Mouse (Mus musculus) thymus, adult 2 months (tissue): ENCODE results near the gene Mrpl12.

ENCODE experiments used
- CTCF ChIP-seq: fragments of 200-500 bp; IDR thresholded peaks from 2 replicates; pipeline ENCODE4 v1.5.1; 2012; ENCODE audit warnings: mild to moderate bottlenecking, control low read depth, low read length, moderate library complexity, borderline replicate concordance; ENCODE audit not compliant: control insufficient read depth, poor library complexity, insufficient read depth; ENCODE audit errors: extremely low read depth
- POLR2A ChIP-seq: fragments of 200-500 bp; IDR thresholded peaks from 2 replicates; pipeline ENCODE4 v1.6.1; 2012; ENCODE audit warnings: mild to moderate bottlenecking, low read length, control low read depth, moderate library complexity; ENCODE audit not compliant: control insufficient read depth, poor library complexity, insufficient read depth; ENCODE audit errors: extremely low read depth

DNA sequence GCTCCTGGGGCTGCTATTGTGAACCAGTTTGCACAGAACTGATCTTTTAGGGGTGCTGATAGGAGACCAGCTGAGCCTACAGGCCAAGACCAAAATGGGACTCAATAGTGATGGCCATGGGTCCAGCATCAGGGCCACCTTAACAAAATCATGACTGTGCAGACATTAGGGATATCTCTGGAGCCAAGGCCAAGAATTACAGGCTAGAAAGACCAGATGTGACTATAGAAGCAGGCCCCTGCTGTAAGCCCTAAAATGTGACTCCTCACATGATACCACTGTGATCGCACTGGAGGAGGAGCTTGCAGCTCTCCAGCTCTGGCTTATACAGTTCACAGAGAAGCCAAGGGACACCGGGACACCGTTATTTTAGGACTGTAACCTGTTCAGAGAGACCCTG is 42.1 kb upstream of the Mrpl12 start, which contains the start of gene Tspan10:
- no peak for TF ChIP-seq CTCF
- TF ChIP-seq POLR2A, result no peak
